Mouse (Mus musculus): ENCODE measurements at regions not wholly inside any gene's neighbourhood (a gene's known extent, or its start where the extent isn't known, plus 50 kb on each side); places are given as distances from the start of the nearest gene placed in this dataset.

DNA sequence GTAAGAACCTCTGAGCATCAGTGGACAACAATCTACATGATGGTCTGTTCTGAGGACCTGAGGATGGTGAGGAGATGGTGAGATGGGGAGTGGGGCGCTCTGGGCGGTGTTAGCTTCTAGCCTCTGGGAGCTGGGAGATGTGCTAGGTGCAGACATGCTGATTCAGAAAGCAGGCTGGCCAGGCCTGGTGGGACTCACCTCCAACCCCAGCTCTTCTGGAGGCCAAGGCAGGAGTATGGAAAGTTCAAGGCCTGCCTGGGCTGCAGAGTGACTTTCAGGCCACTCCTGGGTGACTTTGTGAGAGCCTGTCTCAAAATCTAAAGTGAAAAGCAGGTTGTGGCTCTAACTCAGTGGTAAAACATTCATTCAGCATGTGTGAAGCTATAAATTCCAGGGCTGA, 171.6 kb downstream of the Rab11fip4 start:
- no peak for DNase-seq

DNA sequence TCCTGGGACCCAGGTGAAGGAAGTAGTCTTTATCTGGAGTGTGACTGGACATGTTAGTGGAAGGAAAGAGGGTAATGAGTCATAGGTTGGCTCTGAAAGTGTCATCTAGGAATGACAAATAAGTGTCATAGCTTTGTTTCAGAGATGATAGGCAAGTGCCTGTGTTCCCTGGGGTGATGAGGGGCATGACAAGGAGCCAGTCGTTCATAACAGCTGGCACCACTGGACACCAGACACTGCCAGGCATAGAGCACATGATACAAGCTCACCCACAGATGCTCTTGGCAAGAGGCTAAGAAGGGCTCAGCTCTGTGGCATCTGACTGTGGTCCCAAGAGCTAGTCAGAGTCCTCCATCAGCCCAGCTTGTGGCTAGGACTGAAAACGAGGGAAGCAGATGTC, 171.0 kb downstream of the Rab11fip4 start:
- DNase-seq, result no peak

DNA sequence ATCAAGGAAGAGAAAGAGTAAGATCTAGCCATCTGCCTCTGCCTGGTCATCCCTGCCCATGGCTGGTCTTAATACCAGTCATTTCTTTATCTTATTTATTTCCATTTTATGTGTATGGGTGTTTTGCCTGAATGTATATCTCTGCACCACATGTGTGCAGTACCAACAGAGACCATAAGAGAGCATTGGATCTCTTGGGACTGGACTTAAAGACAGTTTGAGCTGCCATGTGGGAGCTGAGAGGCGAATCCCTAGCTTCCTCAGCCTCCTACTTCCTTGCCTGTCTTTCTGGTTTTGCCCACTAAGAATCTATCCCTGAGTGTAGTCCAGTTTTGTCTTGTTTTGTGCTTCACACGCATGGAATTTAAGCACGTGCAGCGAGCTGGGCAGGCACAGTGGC, 169.5 kb downstream of the Rab11fip4 start:
- DNase-seq, result no peak

DNA sequence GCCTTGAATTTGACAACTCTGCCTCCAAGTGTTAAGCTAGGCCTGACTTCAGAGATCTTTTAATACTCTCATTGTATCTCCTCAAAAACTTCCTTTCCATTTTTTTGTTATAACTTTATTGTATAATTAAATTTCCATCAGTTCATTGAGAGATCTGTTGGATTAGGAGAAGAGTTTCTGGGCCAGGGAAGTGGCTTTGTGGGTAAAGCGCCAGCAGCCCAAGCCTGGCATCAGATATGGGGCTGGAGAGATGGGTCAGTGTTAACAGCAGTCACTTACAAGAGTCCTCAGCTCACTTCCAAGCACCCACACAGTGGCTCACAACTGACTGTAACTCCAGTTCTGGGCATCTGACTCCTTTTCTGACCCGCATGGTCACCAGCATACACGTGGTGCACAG, 167.3 kb downstream of the Rab11fip4 start:
- no peak for DNase-seq

DNA sequence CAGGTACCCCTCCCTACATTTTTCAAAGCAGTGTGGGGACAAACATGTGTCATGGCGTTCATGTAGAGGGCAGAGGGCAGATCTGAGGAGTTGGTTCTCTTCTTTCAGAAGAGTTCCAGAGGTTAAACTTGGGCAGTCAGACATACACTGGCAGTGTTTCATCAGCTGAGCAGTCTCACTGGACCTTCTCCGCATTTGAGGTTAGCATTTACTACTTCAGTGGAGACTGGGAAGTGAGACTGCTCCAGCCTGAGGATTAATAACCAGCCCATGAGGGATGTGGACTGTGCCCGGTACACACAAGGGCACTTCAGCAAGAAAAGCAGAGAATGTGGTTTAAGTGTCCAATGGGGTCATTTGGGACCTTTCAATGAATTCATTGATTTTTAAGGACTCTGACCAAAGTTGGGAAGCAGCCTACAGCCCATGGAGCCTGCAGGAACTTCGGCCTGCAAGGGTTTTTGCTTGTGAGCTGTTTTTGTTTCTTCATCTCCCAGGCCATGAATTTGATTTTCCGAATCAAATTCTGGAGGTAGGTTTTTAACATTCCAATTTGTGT, 166.6 kb downstream of the Rab11fip4 start:
- DNase-seq, result no peak

DNA sequence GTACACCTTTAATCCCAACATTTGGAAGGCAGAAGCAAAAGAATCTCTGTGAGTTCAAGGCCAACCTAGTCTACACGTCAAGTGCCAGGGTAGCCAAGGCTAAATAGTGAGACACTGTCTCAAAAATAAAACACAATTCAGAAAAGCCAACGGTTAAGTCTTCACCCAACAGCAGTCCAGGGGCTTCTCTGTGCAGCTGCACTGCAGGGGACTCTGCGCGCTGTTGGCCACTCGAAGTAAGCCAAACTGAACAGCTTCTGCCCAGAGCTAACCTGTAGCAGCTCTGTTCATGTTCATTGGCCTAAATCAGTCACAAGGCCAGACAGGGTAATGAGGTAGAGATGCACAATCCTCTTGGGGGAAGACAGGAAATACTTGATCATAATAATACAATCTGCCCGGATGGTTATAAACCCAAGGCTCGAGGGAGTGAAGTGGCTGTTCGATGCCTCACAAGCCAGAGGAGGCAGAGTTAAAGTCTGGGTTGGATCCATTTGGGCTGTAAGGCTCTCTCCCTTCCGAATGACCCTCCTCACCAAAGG, 165.4 kb downstream of the Rab11fip4 start:
- DNase-seq, result no peak

DNA sequence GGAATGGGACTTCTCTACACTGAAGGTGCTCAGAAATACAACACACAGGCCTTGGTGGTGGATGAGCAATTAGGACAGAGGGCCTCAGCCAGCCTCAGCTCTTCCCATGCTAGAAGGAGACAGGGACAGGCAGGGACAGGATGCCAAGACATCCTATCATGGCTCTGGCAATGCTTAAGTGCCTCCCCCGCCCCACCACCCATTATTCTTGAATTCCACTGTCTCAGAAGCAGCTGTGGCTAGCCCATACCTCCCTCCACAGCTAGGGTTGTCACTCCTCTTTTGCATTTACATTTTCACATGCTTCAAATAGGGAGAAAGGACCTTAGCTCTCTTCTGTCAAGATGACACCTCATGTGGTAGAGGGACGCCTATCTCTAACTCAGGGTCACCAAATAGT, 162.5 kb downstream of the Rab11fip4 start:
- DNase-seq, result no peak

DNA sequence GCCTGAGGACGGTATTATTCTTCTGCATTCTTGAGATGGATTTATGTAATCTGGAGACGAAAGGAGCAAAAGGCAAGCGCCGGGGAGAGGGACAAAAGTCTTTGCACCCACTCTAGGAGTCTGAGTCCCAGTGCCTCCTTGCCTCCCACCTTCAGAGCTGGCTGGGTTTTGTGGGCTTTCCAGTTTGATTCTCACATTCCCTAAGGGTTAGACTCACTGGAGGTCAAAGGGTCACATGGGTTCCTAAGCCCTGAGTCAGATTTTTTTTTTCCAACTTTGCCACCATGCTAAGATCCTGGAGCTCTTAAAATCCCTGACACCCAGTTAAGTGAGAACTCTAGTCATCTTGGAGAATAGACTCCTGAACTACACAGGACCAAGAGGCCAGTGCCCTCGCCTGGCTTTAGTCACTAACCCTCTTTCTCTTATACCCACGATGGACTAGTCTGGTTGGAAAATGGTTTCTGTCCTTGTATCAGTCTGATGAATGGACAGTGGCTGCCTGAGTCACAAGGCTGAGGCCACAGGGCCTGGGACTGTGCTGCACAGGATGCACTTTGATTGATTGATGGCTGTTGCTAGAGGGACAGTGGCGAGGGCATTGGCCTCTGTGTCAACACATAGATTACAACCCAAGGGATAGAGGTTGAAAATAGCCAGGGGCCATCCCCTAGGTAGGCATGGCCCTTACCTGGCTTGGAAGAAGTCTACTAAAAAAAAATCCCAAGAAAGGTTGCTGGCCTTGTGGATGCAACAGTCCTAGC, 161.9 kb downstream of the Rab11fip4 start:
- no peak for DNase-seq

DNA sequence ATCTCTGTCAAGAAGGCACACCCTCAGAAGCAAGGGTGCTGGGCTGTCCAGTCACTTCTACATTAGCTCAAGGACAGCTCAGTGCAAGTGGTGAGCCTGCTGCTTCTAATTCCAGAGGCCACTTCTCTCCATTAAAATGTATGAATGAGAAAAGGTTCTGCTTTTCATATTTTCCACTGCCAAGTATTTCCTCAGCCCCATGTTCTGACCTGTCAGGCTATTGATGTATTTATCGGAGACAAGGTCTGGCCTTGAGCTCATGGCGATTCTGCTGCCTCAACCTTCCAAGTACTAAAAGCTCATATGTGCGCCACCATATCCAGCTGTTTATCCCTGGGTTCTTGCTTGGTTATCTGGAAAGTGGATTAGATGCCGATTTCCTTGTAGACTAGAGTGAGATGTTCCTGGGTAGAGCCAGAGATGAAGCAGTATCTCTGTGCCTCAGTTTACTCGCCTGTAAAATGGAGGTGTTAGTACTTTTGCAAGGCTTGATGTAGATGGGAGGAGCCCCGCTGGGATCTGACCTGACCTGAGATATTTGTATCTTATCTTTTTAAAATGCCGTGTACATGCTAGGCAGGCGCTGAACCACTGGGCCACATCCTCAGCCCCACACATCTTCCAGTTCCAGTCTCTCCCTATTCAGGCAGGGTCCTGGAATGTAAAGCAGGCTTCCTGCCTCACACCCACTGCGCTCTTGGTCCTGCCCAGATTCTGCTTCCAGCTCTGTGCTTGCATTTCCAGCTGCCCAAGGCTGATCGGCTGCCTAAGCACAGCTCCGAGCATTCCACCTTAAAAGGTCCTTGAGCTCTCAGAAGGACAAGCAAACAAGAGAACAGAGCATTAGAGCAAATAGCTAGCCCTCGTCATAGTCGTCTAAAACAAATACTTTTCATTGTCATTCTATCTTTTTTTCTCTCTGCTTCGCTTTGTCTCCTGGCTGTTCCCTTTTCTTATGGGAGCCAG, 161.0 kb downstream of the Rab11fip4 start:
- DNase-seq, result no peak

DNA sequence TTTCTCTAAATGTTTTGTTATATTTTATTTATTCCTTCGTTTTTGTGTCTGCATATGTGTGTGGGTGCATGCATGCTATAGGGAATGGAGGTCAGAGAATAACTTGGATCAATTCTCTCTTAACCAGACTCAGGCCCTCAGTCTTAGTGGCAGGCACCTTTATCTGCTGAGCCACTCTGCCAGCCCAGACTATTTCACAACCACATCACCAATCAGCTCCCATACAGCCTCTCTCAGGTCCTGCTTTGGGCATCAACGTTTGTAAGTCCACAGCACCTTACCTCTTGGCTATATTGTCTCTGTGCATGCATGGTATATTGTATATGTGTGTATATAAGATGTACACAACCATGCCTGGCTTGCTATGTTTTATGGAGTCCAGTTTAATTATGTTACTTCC, 159.9 kb downstream of the Rab11fip4 start:
- no peak for DNase-seq

DNA sequence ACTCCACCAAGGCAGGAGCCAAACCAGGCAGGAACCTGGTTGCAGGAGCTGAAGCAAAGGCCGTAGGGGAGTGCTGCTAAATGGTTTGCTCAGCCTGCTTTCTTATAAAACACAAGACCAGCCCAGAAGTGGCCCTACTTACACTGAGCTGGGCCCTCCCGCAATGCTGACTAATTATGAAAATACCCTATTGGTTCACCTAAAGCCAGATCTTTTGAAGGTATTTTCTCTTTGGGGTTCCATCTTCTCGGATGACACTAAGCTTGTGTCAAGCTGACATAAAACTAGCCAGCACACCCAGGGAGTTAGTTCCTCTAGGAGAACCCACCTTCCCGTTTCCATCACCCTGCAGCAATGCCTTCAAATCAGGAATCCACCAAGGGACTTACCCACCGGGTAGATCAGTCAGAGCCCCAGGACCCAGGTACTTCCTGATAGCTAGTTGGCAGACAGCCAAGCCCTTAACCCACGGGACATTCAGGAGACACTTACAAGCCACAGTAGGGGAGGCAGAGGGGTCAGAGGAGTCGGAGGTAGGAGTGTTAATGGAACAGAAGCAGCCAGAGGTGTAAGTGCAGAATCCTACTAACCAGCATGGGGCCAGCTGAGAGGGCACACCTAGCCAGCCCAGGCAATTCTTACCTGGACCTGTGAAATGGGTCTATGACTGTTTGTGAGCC, 158.9 kb downstream of the Rab11fip4 start:
- no peak for DNase-seq

DNA sequence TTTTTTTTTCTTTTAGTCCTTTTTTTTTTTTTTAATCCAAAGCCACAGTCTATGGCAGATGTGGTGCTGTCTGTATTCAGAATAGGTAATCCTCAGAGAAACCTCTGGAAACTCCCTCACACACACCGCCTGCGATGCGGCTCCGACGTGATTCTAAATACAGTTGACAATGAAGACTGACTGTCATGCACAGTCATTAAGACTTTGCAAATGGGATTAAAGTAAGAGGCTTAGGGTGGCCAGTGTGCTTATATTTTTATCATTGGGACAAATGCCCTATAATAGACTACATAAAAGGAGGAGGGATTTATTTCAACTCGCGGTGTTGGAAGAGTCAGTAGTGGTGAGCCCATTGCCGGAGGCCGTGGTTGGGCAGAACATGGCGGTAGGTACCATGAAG, 158.1 kb downstream of the Rab11fip4 start:
- DNase-seq, result no peak

DNA sequence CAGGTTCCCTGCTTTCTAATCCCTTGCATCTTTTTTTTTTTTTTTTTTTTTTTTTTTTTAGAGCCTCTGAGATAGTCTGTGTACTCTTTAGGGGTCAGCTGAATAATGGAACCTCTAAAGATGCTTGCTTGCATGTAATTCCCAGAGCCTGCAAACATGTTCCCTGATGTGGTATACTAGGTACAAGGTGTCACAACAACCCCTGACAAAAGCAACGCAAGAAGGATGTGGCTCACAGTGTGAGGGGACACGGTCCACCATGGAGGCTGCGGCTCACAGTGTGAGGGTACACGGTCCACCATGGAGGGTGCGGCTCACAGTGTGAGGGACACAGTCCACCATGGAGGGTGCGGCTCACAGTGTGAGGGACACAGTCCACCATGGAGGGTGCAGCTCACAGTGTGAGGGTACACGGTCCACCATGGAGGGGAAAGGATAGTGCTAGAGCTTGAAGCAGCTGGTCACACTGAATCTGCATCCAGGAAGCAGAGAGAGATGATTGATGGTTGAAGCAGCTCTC, 157.7 kb downstream of the Rab11fip4 start:
- DNase-seq, result no peak

DNA sequence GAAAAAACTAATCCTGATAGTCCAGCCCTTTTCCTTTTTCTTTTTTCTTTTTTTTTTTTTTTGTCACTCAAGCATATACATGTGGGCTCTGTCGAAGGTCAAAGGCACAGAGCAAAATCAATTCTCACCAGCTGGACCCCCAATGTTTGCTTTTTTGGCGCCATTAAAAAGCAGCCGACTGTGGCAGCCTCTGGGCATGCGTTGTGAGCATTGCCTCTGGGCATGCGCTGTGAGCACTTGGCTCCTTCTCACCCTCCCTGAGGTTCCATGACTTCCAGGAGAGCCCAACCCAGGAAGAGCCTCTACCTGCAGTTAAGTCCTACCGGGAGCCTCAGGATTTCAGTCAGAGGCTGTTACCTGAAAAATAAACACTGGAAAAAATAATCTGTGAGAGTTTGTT, 156.8 kb downstream of the Rab11fip4 start:
- DNase-seq, result no peak
